Mouse (Mus musculus) E14TG2a.4 (cell line): ENCODE results near the gene 4921539E11Rik.

Experiments
- CTCF ChIP-seq: conservative IDR thresholded peaks from 2 replicates; pipeline ENCODE4 v1.5.1; 2014; ENCODE audit warnings: low read length
- NANOG ChIP-seq: IDR thresholded peaks from 2 replicates; pipeline ENCODE4 v1.6.1; 2014; ENCODE audit warnings: borderline replicate concordance, low read length, mixed read lengths

DNA sequence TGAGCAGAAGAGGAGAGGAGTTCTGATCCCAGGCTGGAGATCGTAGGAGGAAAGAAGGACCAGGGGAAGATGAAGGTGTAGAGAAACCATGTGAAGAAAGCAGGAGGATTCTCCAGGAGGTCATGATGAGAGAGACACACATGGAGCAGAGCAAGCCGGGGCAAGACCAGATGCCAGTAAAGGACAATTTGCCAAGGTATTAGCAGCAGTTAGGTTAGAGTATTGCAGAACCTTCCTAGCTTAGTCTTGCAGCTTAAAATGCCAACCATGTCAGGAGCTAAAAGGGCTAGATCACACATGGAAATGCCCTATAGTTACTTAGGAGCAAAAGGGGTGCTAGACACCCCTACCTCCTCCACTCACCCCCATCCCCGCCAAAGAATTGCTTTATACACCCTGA lies 43.4 kb downstream of the 4921539E11Rik start:
- TF ChIP-seq CTCF = no peak
- no peak for TF ChIP-seq NANOG
